Mouse (Mus musculus): ENCODE measurements at regions not wholly inside any gene's neighbourhood (a gene's known extent, or its start where the extent isn't known, plus 50 kb on each side); places are given as distances from the start of the nearest gene placed in this dataset.

DNA sequence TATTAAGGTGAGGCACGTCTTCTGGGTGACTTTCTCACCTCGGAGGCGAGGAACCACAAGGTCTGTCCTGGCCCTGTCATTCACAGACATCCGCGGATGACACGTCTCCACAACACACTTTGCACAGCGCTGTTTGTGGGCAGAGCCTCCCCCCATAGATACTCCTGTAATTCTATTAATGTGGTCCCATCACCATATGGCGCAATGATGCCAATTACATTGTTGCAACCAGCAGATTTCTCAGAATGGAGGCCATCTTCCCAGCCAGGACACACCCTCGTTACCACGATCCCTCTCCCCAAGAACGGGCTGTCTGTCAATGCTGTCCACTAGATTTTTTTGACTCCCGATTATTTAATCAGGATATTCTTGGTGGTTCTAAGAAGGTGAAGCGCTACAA lies 365.9 kb downstream of the Vrk1 start:
- TF ChIP-seq POLR2A (IDR thresholded peaks at IDR 0.05; ENCODE audit: control insufficient read depth in 1 of 2, insufficient read depth in 1 of 2, low read depth in 1 of 2, low read length in 2 of 2, poor library complexity in 1 of 2), result no peak
- TF ChIP-seq CTCF (IDR thresholded peaks at IDR 0.05 in 2 of 3, conservative IDR thresholded peaks at IDR 0.05 in 1 of 3; ENCODE audit: control insufficient read depth in 1 of 3, insufficient read depth in 1 of 3, low read depth in 2 of 3, low read length in 3 of 3, poor library complexity in 1 of 3, severe bottlenecking in 1 of 3), result no peak
- TF ChIP-seq MEF2A (IDR thresholded peaks at IDR 0.05; ENCODE audit: extremely low read depth, insufficient replicate concordance, low read depth, low read length, poor library complexity, severe bottlenecking), result no peak
- TF ChIP-seq TAL1 (IDR thresholded peaks at IDR 0.05; ENCODE audit: low read length), result no peak
- TF ChIP-seq RCOR1 (IDR thresholded peaks at IDR 0.05; ENCODE audit: low read depth, low read length), result no peak
- TF ChIP-seq ZNF384 (IDR thresholded peaks at IDR 0.05; ENCODE audit: low read depth, low read length), result no peak
- no peak for TF ChIP-seq CHD1 (IDR thresholded peaks at IDR 0.05; ENCODE audit: low read depth, low read length)
- TF ChIP-seq GABPA (IDR thresholded peaks at IDR 0.05; ENCODE audit: low read depth, low read length), result no peak
- no peak for TF ChIP-seq BHLHE40 (IDR thresholded peaks at IDR 0.05; ENCODE audit: borderline replicate concordance, low read depth, low read length)
